Mouse (Mus musculus) hindbrain, postnatal 0 days (tissue): ENCODE results near the gene Piwil1. TPM values are rescaled to one million over a fixed set of nuclear protein-coding genes. Genes with fewer than 3 reads are reported as not detected.

ENCODE experiments used
- ATAC-seq: fragments of 200-750 bp; cut with Nextera tagmentation; 2 replicates; pipeline ENCODE4 v1.8.0; 2017; ENCODE audit warnings: mild to moderate bottlenecking, moderate TSS enrichment, moderate library complexity
- DNase-seq: peaks from one replicate; pipeline ENCODE4 v3.0.0-alpha.2; 2015; ENCODE audit warnings: low spot score
- H3K27ac ChIP-seq: fragments of 300-500 bp; sonication (generic); 2 replicates; pipeline ENCODE4 v1.5.1; 2014; ENCODE audit warnings: mild to moderate bottlenecking
- H3K27me3 ChIP-seq: fragments of 300-500 bp; sonication (generic); 2 replicates; pipeline ENCODE4 v1.6.1; 2014; ENCODE audit warnings: low read length, mixed read lengths; ENCODE audit not compliant: insufficient read depth
- H3K36me3 ChIP-seq: fragments of 300-500 bp; sonication (generic); 2 replicates; pipeline ENCODE4 v1.6.1; 2014; ENCODE audit warnings: low read length, mixed read lengths; ENCODE audit not compliant: insufficient read depth
- H3K4me1 ChIP-seq: fragments of 300-500 bp; sonication (generic); 2 replicates; pipeline ENCODE4 v1.6.1; 2014; ENCODE audit warnings: antibody characterized with exemption, low read length, mixed read lengths; ENCODE audit not compliant: insufficient read depth
- H3K4me2 ChIP-seq: fragments of 300-500 bp; sonication (generic); 2 replicates; pipeline ENCODE4 v1.6.1; 2014; ENCODE audit warnings: low read depth, mild to moderate bottlenecking, low read length, moderate library complexity, mixed read lengths
- H3K4me3 ChIP-seq: fragments of 300-500 bp; sonication (generic); 2 replicates; pipeline ENCODE4 v1.5.1; 2014; ENCODE audit warnings: low read length
- H3K9ac ChIP-seq: fragments of 300-500 bp; sonication (generic); replicated peaks from 2 replicates; pipeline ENCODE4 v1.6.1; 2014; ENCODE audit warnings: mild to moderate bottlenecking, low read length, moderate library complexity, mixed read lengths
- H3K9me3 ChIP-seq: fragments of 300-500 bp; sonication (generic); 2 replicates; pipeline ENCODE4 v1.6.1; 2016; ENCODE audit warnings: low read length, mixed read lengths
- CTCF ChIP-seq: IDR thresholded peaks from 2 replicates; pipeline ENCODE4 v1.5.1; 2016; ENCODE audit warnings: antibody characterized with exemption, control low read depth, low read depth
- WGBS: fragments of 180-500 bp; shearing (Covaris S2); extraction: QIAGEN DNeasy Blood & Tissue Kit; methylation state at CpG from one replicate; pipeline ENCODE4 v1.1.7; 2014; 5-methylcytosine and 5-hydroxymethylcytosine counted together
- polyA plus RNA-seq: library from polyadenylated mRNA; unstranded; fragments of >200 nt; fragmentation: Nextera tagmentation; extraction: Ambion mirVana; gene quantifications from 2 replicates; pipeline ENCODE4 v1.2.1, GENCODE M21; 2015
- total RNA-seq: library from RNA; depleted of rRNA; stranded (reverse); fragments of >200 nt; gene quantifications from 2 replicates; pipeline ENCODE4 v1.2.3, GENCODE M21; 2014; rRNA removed

Gene Piwil1
- total and polyA plus RNA-seq, 2 experiments from 2014 or later, result 0.10 to 0.40 TPM

DNA sequence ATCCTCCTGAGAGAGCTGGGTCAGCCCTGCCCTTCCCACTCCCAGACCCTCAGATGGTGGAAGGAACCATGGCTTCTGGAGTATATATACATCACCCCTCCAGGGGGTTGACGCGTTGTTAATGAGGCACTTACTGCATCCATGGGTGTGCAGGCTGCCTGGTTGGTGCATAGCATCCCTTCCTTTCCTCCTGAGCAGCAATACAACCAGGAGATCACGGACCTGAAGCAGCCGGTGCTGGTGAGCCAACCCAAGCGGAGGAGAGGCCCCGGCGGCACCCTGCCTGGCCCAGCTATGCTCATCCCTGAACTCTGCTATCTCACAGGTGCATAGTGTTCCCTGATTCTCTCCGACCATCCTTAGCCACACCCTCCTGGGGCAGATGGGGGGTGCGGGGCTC lies 42.9 kb downstream of the Piwil1 start:
- no peak overlapping the region for H3K4me2 ChIP-seq
- H3K27me3 ChIP-seq, result no peaks in the 10 kb centered on the region
- no peak for DNase-seq
- H3K9ac ChIP-seq, result no peak overlapping the region
- no peak overlapping the region for H3K4me3 ChIP-seq
- H3K9me3 ChIP-seq, result no peaks in the 10 kb centered on the region
- H3K27ac ChIP-seq, result no peak overlapping the region
- 67% methylated on average over 9 of the region's 9 CpGs for WGBS
- no peaks in the 10 kb centered on the region for H3K4me1 ChIP-seq
- H3K36me3 ChIP-seq, result no peaks in the 10 kb centered on the region
- no peak for ATAC-seq
- no peak for TF ChIP-seq CTCF

DNA sequence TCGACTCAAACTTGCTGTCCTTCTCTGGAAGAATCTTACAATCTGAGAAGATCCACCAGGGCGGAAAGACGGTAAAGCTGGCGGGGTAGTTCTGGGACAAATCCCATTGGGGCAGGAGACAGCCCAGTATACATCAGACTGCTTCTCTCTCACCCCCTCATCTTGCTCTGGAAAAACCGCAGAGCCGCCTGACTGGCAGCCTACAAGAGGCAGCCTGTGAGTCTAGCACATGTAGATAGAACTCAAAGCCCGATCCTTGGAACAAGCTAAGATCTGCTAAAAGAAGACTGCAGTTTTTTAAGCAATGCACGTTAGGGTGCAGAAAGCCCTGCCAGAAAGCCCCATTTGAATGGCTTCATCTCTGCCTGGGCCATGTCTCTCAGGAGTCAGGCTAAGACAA lies 43.9 kb downstream of the Piwil1 start:
- DNase-seq (no peak), ATAC-seq (no peak)
- Histone ChIP-seq H3K4me3 (no peak overlapping the region), H3K4me2 (no peak overlapping the region), H3K4me1 (no peaks in the 10 kb centered on the region), H3K36me3 (no peaks in the 10 kb centered on the region), H3K9me3 (no peaks in the 10 kb centered on the region), H3K27me3 (no peaks in the 10 kb centered on the region), H3K9ac (no peak overlapping the region), H3K27ac (no peak overlapping the region)
- WGBS, result 79% methylated on average over 8 of the region's 8 CpGs
- TF ChIP-seq CTCF, result no peak

DNA sequence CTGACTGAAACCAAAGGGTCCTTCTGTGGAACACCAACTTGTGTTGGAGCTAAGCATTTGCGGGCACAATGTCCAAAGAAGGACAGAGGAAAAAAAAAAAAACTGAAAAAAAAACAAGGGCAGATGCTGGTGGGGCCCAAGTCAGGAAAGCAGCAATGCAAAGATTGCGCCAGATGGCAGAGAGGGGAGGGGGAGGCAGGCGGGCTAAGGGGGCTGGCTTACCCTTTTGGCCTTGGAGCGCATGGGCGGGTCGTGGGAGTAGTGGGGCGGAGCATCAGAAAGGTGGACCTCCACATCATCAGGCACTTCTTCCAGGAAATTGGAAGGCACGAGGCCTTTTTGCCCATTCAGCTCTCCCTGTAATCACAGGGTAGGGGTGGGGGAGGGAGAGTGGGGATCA lies 58.8 kb downstream of the Piwil1 start:
- 68% methylated on average over 8 of the region's 8 CpGs for WGBS

DNA sequence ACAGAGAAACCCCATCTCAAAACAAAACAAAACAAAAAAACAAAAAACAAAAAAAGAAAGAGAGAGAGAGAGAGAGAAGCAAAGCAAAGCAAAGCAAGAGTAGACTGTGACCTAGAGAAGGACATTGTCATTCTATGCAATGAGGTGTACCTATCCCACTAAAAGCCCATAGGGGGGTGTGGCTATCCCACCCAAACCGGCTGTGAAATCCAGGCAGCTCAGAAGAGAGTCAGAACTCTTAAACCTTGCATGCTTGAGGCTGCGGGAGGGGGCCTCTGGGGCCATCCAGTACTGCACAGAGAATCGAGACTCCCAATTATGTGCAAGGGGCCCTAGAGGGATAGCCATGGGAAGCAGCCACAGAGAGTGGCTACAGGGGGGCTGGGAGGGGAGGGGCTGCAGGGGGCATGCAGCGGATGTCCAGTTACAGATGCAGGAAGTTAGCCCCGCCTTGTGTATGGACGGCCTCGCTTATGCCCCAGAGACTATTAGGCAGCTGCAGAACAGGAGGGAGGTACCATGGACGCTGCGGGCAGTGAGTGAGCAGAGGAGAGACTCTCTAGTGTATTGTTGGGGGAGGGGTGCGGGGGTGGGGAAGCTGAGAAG lies 66.8 kb downstream of the Piwil1 start:
- Histone ChIP-seq H3K9me3 (no peaks in the 10 kb centered on the region), H3K27me3 (no peaks in the 10 kb centered on the region), H3K36me3 (no peaks in the 10 kb centered on the region; the same call in 1 of the 2 replicates), H3K4me2 (no peak overlapping the region), H3K4me3 (no peak overlapping the region), H3K27ac (no peak overlapping the region), H3K9ac (no peak overlapping the region), H3K4me1 (no peaks in the 10 kb centered on the region)
- WGBS, result 10% methylated on average over 10 of the region's 10 CpGs
- ATAC-seq (0 out of 2 replicates have a peak, but pooled peaks have one; percentile 43), DNase-seq (no peak)
- no peak for TF ChIP-seq CTCF

More for the DNA sequence above, 58.8 kb downstream of the Piwil1 start:
- H3K27me3 ChIP-seq, result no peaks in the 10 kb centered on the region
- ATAC-seq (no peak), DNase-seq (no peak)
- no peak for TF ChIP-seq CTCF
- H3K9me3 ChIP-seq, result no peaks in the 10 kb centered on the region
- no peak overlapping the region for H3K27ac ChIP-seq
- no peak overlapping the region for H3K9ac ChIP-seq
- no peak overlapping the region for H3K4me3 ChIP-seq
- no peaks in the 10 kb centered on the region for H3K36me3 ChIP-seq
- no peaks in the 10 kb centered on the region for H3K4me1 ChIP-seq
- H3K4me2 ChIP-seq, result no peak overlapping the region

DNA sequence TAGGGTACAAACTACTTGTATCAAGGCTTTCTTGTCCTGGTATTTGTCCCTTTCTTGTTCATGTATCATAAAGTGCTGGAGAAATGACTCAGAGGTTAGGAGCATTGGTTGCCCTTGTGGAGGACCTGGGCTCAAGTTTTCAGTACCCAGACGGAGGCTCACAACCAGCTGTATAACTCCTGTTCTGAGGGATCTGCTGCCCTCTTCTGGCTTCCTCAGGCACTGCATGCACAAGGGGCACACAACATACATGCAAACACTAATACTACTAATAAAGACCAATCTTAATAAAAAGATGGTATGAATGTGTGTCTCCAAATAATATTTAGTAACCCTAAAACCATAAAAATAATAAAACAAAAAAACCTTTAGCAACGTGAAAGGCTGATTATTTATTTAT lies 74.1 kb downstream of the Piwil1 start:
- no peak for ATAC-seq
- WGBS, result 67% methylated on average over 2 of the region's 2 CpGs

DNA sequence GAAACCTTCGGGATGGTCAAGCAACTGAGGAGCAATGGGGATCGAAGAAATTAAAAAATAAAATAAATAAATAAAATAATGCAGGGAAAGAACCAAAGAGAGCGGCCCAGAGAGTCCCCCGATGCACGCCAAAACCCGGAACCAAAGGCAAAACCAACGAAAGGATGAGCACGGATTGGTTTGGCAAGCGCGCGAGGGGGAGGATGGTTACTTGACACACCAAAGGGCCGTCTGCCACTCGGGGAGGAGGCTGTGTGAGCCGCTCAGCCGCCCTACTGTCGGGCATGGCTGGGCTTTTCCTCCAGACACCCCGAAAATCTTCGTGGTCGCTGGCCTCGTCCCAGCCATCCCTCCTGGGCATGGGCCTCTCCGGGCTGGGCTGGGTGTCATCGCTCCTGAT lies 79.3 kb downstream of the Piwil1 start:
- TF ChIP-seq CTCF, result no peak
- ATAC-seq (no peak), DNase-seq (no peak)
- H3K4me2 ChIP-seq, result no peak overlapping the region
- H3K4me3 ChIP-seq, result no peak overlapping the region
- H3K27me3 ChIP-seq, result no peaks in the 10 kb centered on the region
- H3K9me3 ChIP-seq, result no peaks in the 10 kb centered on the region
- no peak overlapping the region for H3K9ac ChIP-seq
- 79% methylated on average over 22 of the region's 22 CpGs for WGBS
- no peaks in the 10 kb centered on the region; the same call in 1 of the 2 replicates for H3K36me3 ChIP-seq
- no peak overlapping the region for H3K27ac ChIP-seq
- no peaks in the 10 kb centered on the region for H3K4me1 ChIP-seq

More for the DNA sequence above, 74.1 kb downstream of the Piwil1 start:
- no peak overlapping the region for H3K4me3 ChIP-seq
- DNase-seq, result no peak
- H3K36me3 ChIP-seq, result no peaks in the 10 kb centered on the region; the same call in 1 of the 2 replicates
- no peaks in the 10 kb centered on the region for H3K4me1 ChIP-seq
- H3K9ac ChIP-seq, result no peak overlapping the region
- TF ChIP-seq CTCF, result peak; percentile 47
- H3K27ac ChIP-seq, result no peak overlapping the region
- H3K27me3 ChIP-seq, result no peaks in the 10 kb centered on the region
- H3K4me2 ChIP-seq, result no peak overlapping the region
- H3K9me3 ChIP-seq, result no peaks in the 10 kb centered on the region

DNA sequence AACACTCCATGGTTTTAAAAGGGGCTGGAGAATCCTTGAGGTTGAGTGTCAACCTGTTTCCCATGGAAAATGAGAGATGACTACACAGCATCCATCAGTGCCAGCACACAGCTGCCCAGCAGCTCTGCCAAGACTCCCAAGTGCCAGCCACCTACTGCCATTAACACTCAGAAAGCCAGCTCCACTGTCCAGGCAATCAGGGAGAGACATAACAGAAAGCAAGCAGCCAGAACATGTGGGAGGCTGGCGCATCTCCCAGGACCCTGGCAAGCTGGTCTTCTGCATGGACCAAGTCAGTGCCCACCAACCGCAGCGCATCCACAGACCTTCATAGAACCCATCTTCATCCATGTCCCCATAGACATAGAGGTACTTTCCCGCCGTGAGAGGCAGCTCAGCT lies 98.3 kb downstream of the Piwil1 start:
- 80% methylated on average over 5 of the region's 5 CpGs for WGBS
- DNase-seq, result peak; percentile 49

More for the DNA sequence above, 98.3 kb downstream of the Piwil1 start:
- no peak overlapping the region for H3K4me2 ChIP-seq
- H3K27me3 ChIP-seq, result no peaks in the 10 kb centered on the region
- no peak overlapping the region for H3K4me3 ChIP-seq
- H3K27ac ChIP-seq, result no peak overlapping the region
- H3K36me3 ChIP-seq, result peaks cover 10% of the 10 kb centered on the region; the same call in 1 of the 2 replicates
- no peaks in the 10 kb centered on the region for H3K4me1 ChIP-seq
- H3K9me3 ChIP-seq, result no peaks in the 10 kb centered on the region
- no peak overlapping the region for H3K9ac ChIP-seq
- TF ChIP-seq CTCF, result no peak
- ATAC-seq, result no peak

Other genes starting within 250 kb of the Piwil1 start
- gene Fzd10, start 101.7 kb upstream of the Piwil1 start, total RNA-seq, result 22.1 TPM in 2 replicates
- 2.7 and 3.6 TPM in 2 replicates for gene Fzd10, start 101.7 kb upstream of the Piwil1 start, polyA plus RNA-seq